Mouse (Mus musculus) right cerebral cortex, postnatal 14 days (tissue): Measurements from ENCODE around the gene Zmym6.
"Not testable (repeated sequence)": the region's sequence is repeated elsewhere in the genome, so short reads cannot be mapped to it uniquely, and the experiment has no call there.

Experiments
- DNase-seq: peaks from one replicate; pipeline ENCODE4 v3.0.0; 2022

Zmym6 gene

GRCm38 (mm10) chr4:127076875-127077548 lies at the start of gene Zmym6:
Gene Zmym6 (plus strand): TSS chr4:127077383.
- DNase-seq, result peak; percentile 97

- DNase-seq, result no peak
Observed at GRCm38 (mm10) chr4:127037158-127037557, 40.0 kb upstream of the Zmym6 start.

GRCm38 (mm10) chr4:127037908-127038827 lies 39.0 kb upstream of the Zmym6 start:
- no peak for DNase-seq

GRCm38 (mm10) chr4:127038828-127039349 lies 38.3 kb upstream of the Zmym6 start:
- no peak for DNase-seq

- no peak for DNase-seq
Observed at GRCm38 (mm10) chr4:127039871-127040483, 37.2 kb upstream of the Zmym6 start.

GRCm38 (mm10) chr4:127043540-127043939 lies 33.6 kb upstream of the Zmym6 start:
- no peak for DNase-seq

- DNase-seq, result no peak
Observed at GRCm38 (mm10) chr4:127051121-127051520, 26.1 kb upstream of the Zmym6 start.

- DNase-seq, result no peak
Observed at GRCm38 (mm10) chr4:127053071-127053470, 24.1 kb upstream of the Zmym6 start.

- no peak for DNase-seq
Observed at GRCm38 (mm10) chr4:127054522-127055198, 22.5 kb upstream of the Zmym6 start.

GRCm38 (mm10) chr4:127060585-127061290 lies 16.4 kb upstream of the Zmym6 start, which contains the start of gene Zmym1:
Gene Zmym1 (minus strand): TSS chr4:127061152.
- peak; percentile 88 for DNase-seq

- DNase-seq, result no peak
Observed at GRCm38 (mm10) chr4:127064051-127064450, 13.1 kb upstream of the Zmym6 start.

- no peak for DNase-seq
Observed at GRCm38 (mm10) chr4:127074915-127075314, 2.3 kb upstream of the Zmym6 start.

- no peak for DNase-seq
Observed at GRCm38 (mm10) chr4:127080806-127081205, 3.6 kb downstream of the Zmym6 start.

GRCm38 (mm10) chr4:127083131-127083530 lies 5.9 kb downstream of the Zmym6 start:
- DNase-seq, result no peak

- no peak for DNase-seq
Observed at GRCm38 (mm10) chr4:127085761-127086160, 8.6 kb downstream of the Zmym6 start.

- DNase-seq, result no peak
Observed at GRCm38 (mm10) chr4:127091188-127091587, 14.0 kb downstream of the Zmym6 start.

GRCm38 (mm10) chr4:127095090-127095489 lies 17.9 kb downstream of the Zmym6 start:
- DNase-seq, result no peak

- DNase-seq, result not testable (repeated sequence)
Observed at GRCm38 (mm10) chr4:127099552-127099951, 22.4 kb downstream of the Zmym6 start.

- DNase-seq, result no peak
Observed at GRCm38 (mm10) chr4:127107566-127107965, 30.4 kb downstream of the Zmym6 start.

- no peak for DNase-seq
Observed at GRCm38 (mm10) chr4:127110570-127110969, 33.4 kb downstream of the Zmym6 start.

- no peak for DNase-seq
Observed at GRCm38 (mm10) chr4:127123391-127123790, 46.2 kb downstream of the Zmym6 start, which contains the start of gene Tmem35b. Gene Tmem35b (plus strand): TSS chr4:127123691.

- DNase-seq, result no peak
Observed at GRCm38 (mm10) chr4:127124331-127124730, 47.1 kb downstream of the Zmym6 start.
